Mouse (Mus musculus) cerebellum, postnatal 36 days (tissue): ENCODE results near the gene Gca.

ENCODE experiments used
- DNase-seq, 2 experiments: peaks; one replicate each; pipeline ENCODE4 v3.0.0; 2021 to 2022; ENCODE audit warnings: mixed read lengths in 2 of 2

Gene Gca

DNA sequence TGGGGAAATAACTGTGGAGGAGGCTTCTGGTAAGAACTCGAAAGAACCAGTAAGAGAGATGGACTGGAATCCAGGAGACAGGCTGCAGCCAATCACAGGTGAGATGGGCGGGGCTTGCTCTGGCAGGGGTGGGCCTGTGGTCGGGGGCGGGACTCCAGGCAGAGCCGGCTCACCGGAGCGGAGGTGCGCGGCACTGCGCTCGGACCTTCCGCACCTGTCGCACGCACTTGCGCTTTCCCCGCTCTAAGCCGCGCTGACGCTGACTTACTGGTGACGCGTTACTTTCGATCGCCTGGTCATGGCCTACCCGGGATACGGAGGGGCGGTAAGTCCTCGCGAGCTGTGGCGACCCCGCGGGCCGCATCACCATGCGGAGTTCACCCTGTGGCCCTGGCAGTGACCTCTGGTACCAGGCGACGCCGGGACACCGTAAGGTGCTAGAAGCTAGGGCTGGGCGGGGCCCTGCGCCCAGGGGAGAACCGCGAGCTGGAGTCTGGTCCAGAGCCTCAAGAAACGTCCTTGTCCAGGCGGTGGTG, at the start of gene Gca:
TSS of gene Gca (plus strand) at position 151 of the 536 bp plus-strand sequence.
- peak; percentile 69 to 81 for DNase-seq

DNA sequence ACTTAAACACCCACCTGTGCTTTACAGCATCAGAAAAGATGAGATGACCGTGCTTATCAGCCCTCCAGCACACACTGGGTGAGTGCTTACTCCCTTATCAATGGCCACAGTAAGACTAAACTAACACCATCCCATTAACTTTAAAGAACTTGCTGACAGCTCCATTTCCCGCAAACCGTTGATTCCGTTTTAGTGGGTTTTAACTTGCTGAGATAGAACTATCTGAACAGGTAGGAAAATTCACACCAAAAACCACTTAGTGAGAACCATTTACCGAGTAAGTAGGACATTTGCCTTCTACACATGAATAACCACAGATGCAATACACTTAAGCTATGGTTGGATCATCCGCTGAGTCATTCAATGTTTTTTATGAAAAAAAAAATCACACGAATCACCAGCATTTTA, 45.1 kb upstream of the Gca start:
- no peak for DNase-seq

- no peak for DNase-seq
Observed at GRCm38 (mm10) chr2:62619679-62620078, 44.4 kb upstream of the Gca start.

GRCm38 (mm10) chr2:62623024-62623441, 41.1 kb upstream of the Gca start:
- no peak for DNase-seq

- DNase-seq: no peak
Observed at GRCm38 (mm10) chr2:62627728-62628127, 36.4 kb upstream of the Gca start.

DNA sequence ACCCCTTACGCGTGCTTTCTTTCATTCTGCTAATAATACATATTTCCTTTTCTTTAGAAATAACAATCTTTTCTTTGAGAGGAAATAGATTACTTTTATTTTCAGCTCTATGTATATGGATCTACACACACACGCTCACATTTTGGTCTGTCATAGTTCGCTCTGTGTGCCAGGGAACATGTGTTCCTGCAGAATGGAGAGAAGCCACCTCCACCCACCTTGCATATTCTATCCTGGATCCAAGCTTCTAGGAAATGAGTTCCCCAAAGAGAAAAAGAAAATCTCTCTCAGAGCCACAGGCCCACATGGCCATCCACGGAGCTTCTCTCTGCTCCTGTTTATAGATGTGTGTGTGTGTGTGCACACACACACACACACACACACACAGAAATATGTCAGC, 35.7 kb upstream of the Gca start:
- no peak for DNase-seq

DNA sequence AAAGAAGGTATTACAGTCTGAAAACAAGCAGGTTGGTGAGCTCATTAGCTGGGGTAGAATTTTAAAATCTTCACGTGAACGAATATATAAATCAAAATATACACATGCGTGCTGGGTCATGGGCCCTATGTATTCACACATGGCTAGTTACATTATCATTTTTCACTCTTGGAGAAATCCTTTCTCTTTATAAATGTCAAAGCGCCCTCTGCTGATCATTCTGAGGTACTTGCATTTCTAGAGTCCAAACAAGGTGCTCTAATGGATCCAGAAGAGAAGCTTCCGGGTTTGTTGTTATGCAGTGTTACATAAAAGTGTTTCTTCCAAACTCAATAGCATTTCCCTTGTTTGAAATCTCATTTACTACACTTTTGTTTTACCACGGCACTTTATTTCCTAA, 33.6 kb upstream of the Gca start:
- DNase-seq: no peak

DNA sequence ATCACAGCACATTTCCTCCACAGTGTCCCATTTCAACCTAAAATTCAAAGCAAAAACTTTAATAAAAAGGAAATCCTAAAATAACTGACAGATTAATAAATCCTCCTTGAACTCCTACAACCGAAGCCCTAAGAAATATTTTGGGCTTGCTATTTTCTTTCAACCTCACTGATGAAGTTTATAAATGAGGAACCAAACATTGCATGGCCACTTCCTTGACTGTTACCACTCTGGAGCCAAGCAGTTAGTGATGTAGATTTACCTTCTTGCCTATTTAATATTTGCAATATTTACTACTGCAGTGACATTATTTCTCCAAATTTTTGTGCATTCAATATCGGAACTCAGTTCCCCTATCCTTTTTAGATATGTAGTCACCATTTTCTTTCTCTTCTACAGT, 24.2 kb upstream of the Gca start:
- no peak for DNase-seq

DNA sequence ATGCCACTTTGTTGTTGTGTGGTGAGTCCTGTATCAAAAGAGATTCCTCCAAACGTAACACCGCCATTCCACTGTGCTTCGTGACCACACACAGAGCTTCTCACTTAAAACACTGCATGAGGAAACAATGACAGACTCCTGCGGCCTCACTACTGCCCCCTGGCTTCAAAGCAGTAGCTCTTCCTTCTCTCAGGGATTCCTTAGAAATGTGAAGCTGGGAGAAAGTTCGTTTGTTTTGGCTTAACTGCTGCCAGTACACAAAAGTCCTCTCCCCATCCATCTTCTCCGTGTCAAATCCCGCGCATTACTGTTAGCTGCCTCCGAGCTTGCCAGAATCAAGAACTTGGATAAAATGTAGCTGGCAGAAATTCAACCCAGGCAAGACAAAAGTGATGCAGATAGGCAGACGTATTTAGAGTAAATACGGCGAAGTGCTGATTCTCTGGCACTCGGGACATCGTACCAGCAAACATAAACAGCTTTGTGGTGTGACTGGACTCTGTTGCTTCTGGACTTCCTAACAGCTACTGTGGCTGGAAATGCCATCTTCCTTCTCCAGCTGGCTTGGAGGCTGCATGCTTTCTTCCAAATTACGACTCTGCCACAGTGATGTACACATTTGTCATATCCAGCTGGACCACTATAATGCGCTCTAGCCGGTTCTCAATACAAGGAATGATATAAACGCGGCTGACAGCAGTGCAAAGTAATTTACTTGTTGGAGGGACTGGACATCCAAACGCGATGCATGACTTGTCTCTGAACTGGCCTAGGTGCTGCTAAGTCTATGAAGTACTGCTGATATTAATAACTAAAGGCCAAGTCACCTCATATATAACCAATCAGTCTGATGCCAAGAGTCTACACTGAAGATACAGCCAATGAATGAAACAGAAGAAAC, 20.4 kb upstream of the Gca start:
- no peak for DNase-seq

- DNase-seq: no peak
Observed at GRCm38 (mm10) chr2:62644891-62645290, 19.2 kb upstream of the Gca start.

DNA sequence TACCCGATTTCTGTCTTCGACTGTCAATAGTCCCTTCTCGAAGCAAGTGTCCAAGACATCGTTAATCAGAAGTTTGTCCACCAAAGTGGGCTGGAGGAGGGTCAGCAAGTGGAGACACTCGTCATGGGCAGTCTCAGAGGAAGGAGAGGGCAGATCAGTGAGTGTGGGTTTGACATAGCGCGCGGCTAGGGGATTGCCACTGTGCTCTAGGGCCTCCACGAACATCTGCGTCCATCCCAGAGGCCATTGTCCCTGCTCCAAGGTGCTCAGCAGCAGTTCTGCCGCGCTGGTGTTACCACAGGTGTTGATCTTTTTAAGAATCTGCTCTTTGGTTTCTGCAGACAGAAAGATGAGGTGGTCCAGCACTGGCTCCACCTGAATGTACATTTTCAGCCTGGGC, 18.6 kb upstream of the Gca start:
- DNase-seq: no peak

DNA sequence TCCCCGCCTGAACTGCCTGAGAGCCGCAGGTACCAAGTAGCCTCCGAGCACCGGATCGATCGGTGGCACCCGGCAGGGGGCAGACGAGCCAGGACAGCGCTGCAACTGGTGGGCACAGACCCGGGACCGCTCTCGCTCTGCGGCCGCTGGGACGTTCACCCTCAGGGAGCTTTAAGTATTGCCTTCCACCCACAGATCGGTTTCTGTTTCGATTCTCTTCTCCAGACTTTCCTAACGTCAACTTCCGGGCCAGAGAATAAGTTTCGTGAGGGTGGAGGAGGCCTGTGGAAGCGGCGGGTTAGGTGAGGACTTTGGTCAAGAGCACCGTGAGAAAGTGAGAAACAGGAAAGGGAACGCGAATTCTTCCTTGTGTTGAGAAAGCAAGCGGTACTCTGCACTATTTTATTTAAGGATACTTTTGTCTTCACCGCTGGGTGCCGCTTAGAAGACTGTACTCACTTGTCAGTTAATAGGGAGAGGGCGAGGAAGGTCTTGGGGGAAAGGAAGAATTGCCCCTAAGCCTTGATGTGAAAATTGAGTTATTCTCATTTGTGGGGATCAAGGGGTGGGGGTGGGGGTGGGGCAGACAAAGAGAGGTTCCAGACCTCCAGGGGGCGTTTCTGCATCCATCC, 18.0 kb upstream of the Gca start, which contains the start of gene Ifih1:
TSS of gene Ifih1 (minus strand) at position 242 of the 632 bp plus-strand sequence.
- DNase-seq: no peak

DNA sequence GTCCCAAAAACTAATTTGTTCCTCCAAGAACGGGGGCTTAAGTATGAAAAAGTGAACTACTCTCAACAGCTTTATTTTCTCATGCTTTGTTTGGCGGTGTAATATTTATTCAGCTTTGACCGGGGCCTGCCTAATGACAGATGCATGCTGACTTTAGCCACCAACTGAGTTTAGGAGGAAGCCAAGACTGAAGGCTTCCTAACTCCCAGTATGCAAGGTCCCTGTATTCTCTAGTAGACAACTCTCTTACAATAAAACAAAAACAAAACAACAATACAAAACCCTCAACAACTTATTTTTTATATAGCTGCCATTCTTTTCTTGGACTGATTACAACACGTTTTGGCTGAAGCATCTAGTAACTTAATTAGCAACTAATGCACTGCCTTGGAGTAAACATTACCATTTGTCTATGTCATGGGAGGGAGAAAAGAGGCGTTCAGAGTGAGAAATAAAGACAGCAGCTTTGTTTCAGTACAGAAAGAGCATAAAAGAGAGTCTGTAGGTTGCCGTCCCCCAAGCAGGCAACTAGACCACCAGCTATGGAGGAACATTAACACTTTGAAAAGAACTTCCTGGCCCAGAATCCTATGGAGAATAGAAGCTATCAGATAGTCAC, 17.3 kb upstream of the Gca start:
- DNase-seq: no peak

- no peak for DNase-seq
Observed at GRCm38 (mm10) chr2:62651890-62652289, 12.2 kb upstream of the Gca start.

DNA sequence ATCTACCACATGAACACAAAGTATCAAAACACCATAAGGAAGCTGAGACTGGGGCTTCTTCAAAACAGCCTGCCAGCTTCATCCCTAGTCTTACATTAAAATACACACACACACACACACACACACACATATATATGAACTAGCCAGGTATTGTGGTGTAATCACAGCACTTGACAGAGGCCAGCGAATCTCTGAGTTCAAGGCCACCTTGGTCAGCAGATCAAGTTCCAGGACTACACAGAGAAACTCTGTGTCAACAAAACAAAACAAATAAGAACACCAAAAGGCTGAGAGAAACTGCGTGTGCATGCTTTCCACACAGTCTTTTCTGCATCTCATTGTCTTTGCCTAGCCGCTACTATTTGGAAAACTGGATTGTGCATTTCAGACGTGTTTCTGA, 11.6 kb upstream of the Gca start:
- DNase-seq: no peak

GRCm38 (mm10) chr2:62654519-62655338, 9.4 kb upstream of the Gca start:
- DNase-seq: peak; percentile 36 to 52

- no peak for DNase-seq
Observed at GRCm38 (mm10) chr2:62656072-62656471, 8.0 kb upstream of the Gca start.

DNA sequence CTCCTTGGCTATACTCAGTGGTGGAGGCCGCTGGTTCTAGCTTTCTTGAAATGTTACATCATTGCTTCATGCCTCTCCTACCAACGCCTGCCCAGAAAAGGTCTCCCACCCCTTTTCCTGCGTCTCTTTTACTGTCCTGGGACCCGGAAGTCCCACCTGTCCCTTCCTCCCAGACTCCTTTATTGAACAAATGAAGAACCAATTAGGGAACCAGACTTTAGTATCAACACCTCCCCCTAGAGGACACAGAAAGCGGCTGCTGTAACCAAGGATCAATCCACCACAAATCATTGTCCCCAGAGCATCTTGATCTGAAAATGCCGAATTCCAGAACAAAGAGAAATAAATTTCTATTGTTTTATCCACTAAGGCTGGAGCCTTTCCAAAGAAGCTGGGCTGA, 3.5 kb upstream of the Gca start:
- DNase-seq: no peak

DNA sequence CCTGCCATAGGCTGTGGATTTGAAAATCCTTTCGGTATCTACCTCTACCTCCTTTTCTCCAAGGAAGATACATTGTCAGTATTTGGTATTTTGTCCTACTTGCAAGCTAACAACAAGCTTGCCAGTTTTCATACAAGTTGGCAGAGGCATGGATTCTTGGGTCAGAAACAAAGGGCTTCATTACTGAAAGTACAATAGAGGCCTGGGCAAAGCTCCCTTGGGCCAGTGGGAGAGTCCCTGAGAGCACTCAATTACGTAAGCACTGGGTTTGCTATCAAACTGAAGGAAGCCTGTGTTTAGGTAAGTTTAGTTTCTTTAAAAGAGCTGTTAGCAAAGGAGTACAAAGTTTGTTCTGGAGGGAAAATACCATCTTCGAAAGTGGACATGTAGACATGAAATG, 1.5 kb upstream of the Gca start:
- no peak for DNase-seq

- DNase-seq: no peak
Observed at GRCm38 (mm10) chr2:62664839-62665238, 754 bp downstream of the Gca start.

- DNase-seq: no peak
Observed at GRCm38 (mm10) chr2:62665536-62665935, 1.5 kb downstream of the Gca start.

DNA sequence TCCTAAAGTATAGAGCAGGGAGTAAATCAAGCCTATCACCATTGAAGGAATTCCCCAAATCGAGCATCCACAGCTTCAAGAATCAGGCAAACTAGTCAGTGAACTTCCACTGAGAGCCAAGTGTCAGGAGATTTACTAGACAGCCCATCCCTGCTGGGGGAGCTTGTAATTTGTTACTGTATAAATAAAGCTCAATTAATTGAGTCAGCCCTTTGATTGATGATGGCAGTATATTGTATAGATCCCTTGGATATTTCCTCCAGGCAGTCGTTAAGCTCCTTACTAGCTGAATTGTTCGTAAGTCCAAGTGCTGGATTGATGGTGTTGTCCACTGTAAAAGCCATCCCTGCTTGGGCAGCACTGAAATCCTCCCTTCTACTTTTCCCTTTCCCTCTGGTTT, 5.8 kb downstream of the Gca start:
- DNase-seq: no peak

GRCm38 (mm10) chr2:62670301-62670700, 6.2 kb downstream of the Gca start:
- no peak for DNase-seq
